Mouse (Mus musculus): ENCODE results near the gene Ndrg4.
A peak's percentile ranks its signal among the peaks of the same experiment; 100 is the strongest.
"Not testable (repeated sequence)": the region's sequence is repeated elsewhere in the genome, so short reads cannot be mapped to it uniquely, and the experiment has no call there.

The Ndrg4 gene

GRCm38 (mm10) chr8:95676631-95677030 is at the start of gene Ndrg4:
TSS of gene Ndrg4 (plus strand) at chr8:95676980.
- DNase-seq (ENCODE audit: extremely low read depth, insufficient read length, low spot score): no peak

GRCm38 (mm10) chr8:95632840-95633239 is 43.9 kb upstream of the Ndrg4 start:
- no peak for DNase-seq (ENCODE audit: extremely low read depth, insufficient read length, low spot score)

- DNase-seq (ENCODE audit: extremely low read depth, insufficient read length, low spot score): peak; percentile 94
These were observed 43.3 kb upstream of the Ndrg4 start, which contains the start of gene Gins3 for GRCm38 (mm10) chr8:95633262-95634062. TSS of gene Gins3 (plus strand) at chr8:95633453.

- DNase-seq (ENCODE audit: extremely low read depth, insufficient read length, low spot score): no peak
These were observed 42.8 kb upstream of the Ndrg4 start for GRCm38 (mm10) chr8:95634063-95634340.

- DNase-seq (ENCODE audit: extremely low read depth, insufficient read length, low spot score): no peak
These were observed 31.8 kb upstream of the Ndrg4 start for GRCm38 (mm10) chr8:95644942-95645341.

- no peak for DNase-seq (ENCODE audit: extremely low read depth, insufficient read length, low spot score)
These were observed 28.5 kb upstream of the Ndrg4 start for GRCm38 (mm10) chr8:95648251-95648650.

GRCm38 (mm10) chr8:95653351-95653750 is 23.4 kb upstream of the Ndrg4 start:
- DNase-seq (ENCODE audit: extremely low read depth, insufficient read length, low spot score): no peak

GRCm38 (mm10) chr8:95655831-95656230 is 20.9 kb upstream of the Ndrg4 start:
- DNase-seq (ENCODE audit: extremely low read depth, insufficient read length, low spot score): no peak

GRCm38 (mm10) chr8:95656316-95657002 is 20.3 kb upstream of the Ndrg4 start:
- DNase-seq (ENCODE audit: extremely low read depth, insufficient read length, low spot score): no peak

GRCm38 (mm10) chr8:95657523-95657922 is 19.3 kb upstream of the Ndrg4 start:
- DNase-seq (ENCODE audit: extremely low read depth, insufficient read length, low spot score): no peak

GRCm38 (mm10) chr8:95660334-95660882 is 16.4 kb upstream of the Ndrg4 start:
- DNase-seq (ENCODE audit: extremely low read depth, insufficient read length, low spot score): no peak

GRCm38 (mm10) chr8:95661085-95661484 is 15.7 kb upstream of the Ndrg4 start:
- DNase-seq (ENCODE audit: extremely low read depth, insufficient read length, low spot score): no peak

GRCm38 (mm10) chr8:95661575-95661974 is 15.2 kb upstream of the Ndrg4 start:
- no peak for DNase-seq (ENCODE audit: extremely low read depth, insufficient read length, low spot score)

- no peak for DNase-seq (ENCODE audit: extremely low read depth, insufficient read length, low spot score)
These were observed 13.7 kb upstream of the Ndrg4 start for GRCm38 (mm10) chr8:95662885-95663598.

GRCm38 (mm10) chr8:95663599-95663949 is 13.2 kb upstream of the Ndrg4 start:
- no peak for DNase-seq (ENCODE audit: extremely low read depth, insufficient read length, low spot score)

- DNase-seq (ENCODE audit: extremely low read depth, insufficient read length, low spot score): not testable (repeated sequence)
These were observed 10.8 kb upstream of the Ndrg4 start for GRCm38 (mm10) chr8:95665813-95666452.

GRCm38 (mm10) chr8:95668163-95668958 is 8.4 kb upstream of the Ndrg4 start:
- DNase-seq (ENCODE audit: extremely low read depth, insufficient read length, low spot score): no peak

- DNase-seq (ENCODE audit: extremely low read depth, insufficient read length, low spot score): no peak
These were observed 6.8 kb upstream of the Ndrg4 start for GRCm38 (mm10) chr8:95669967-95670366.

- no peak for DNase-seq (ENCODE audit: extremely low read depth, insufficient read length, low spot score)
These were observed 4.9 kb upstream of the Ndrg4 start for GRCm38 (mm10) chr8:95671861-95672260.

GRCm38 (mm10) chr8:95672811-95673210 is 4.0 kb upstream of the Ndrg4 start:
- DNase-seq (ENCODE audit: extremely low read depth, insufficient read length, low spot score): peak; percentile 79
